Mouse (Mus musculus) thymus, postnatal 0 days (tissue): ENCODE data around the gene Sdc3. TPM values are rescaled to one million over a fixed set of nuclear protein-coding genes. Genes with fewer than 3 reads are reported as not detected.

Source experiments
- DNase-seq: peaks from one replicate; pipeline ENCODE4 v3.0.0-alpha.2; 2015; ENCODE audit warnings: low spot score
- polyA plus RNA-seq: library from polyadenylated mRNA; unstranded; fragments of >200 nt; fragmentation: Nextera tagmentation; extraction: Ambion mirVana; gene quantifications from 2 replicates; pipeline ENCODE4 v1.2.1, GENCODE M21; 2015

Sdc3 gene
- polyA plus RNA-seq, 1 experiment from 2014 or later: 4.8 TPM

- no peak for DNase-seq
These were observed 82.3 kb downstream of the Sdc3 start for GRCm38 (mm10) chr4:130874601-130875000.

Other genes with a start within 250 kb of the Sdc3 start
- 0.17 TPM in 1 of 2 replicates, not detected in the other for gene Nkain1, start 218.4 kb upstream of the Sdc3 start, polyA plus RNA-seq
- gene Pum1, start 129.2 kb upstream of the Sdc3 start, polyA plus RNA-seq: 43.8 and 48.5 TPM in 2 replicates
- 668 and 754 TPM in 2 replicates for gene Laptm5, start 120.6 kb downstream of the Sdc3 start, polyA plus RNA-seq
- gene Matn1, start 151.8 kb downstream of the Sdc3 start, polyA plus RNA-seq: 0.44 and 0.48 TPM in 2 replicates